ENCODE assay signal across 8 mouse cellular contexts in the genomic region with DNA sequence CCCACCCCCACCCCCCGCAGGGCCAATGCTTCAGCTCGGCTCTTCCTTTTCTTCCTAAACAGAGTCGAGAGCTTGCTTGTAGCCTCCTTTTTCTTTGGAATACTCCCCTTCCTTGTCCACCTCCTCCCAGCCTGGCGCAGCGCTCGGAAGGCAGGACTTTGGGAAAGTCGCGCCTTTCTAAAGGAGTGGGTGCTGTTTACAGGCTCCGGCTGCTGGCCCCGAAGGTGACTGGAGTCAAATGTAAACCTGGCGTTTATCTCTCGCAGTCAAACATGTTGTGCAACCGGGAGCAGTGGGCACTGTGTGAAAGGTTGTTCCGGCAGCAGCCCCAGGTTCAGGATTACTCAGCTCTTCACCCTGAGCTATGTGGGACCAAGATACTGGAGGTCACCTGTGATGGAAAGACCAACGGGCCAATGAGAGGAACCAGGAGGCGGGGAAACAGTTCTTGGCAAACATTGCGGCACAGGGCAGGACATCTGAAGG. TPM values are rescaled to one million over a fixed set of nuclear protein-coding genes. Genes with fewer than 3 reads are reported as not detected.
A peak's percentile ranks its signal among the peaks of the same experiment; 100 is the strongest.
DNase-seq lines count a peak whose midpoint lies in the region; ATAC-seq and TF ChIP-seq lines count a peak whose summit lies in the region.

No protein-coding gene starts in this region.

- WGBS in forebrain, embryonic 10.5 days, result under 1% methylated on average over 17 of the region's 17 CpGs
- under 1% methylated on average over 17 of the region's 17 CpGs for WGBS in heart, embryonic 15.5 days
- WGBS in liver, embryonic 14.5 days (ENCODE audit: insufficient replicate concordance), result under 1% methylated on average over 17 of the region's 17 CpGs
- under 1% methylated on average over 17 of the region's 17 CpGs for WGBS in neural tube, embryonic 11.5 days
- under 1% methylated on average over 17 of the region's 17 CpGs for WGBS in stomach, postnatal 0 days

- peak; percentile 83 for TF ChIP-seq EP300 in liver, embryonic 14.5 days (IDR thresholded peaks at IDR 0.05; ENCODE audit: low read depth)
- TF ChIP-seq EP300 in stomach, postnatal 0 days (optimal IDR thresholded peaks at IDR 0.05), result peak; percentile 76

- H3K4me2 ChIP-seq in heart, embryonic 15.5 days, result peak overlapping the region; percentile 65
- peak overlapping the region; percentile 96 for H3K4me2 ChIP-seq in liver, embryonic 14.5 days (ENCODE audit: low read depth)
- peak overlapping the region; percentile 69 for H3K4me2 ChIP-seq in neural tube, embryonic 11.5 days (ENCODE audit: low read depth)
- H3K4me2 ChIP-seq in stomach, postnatal 0 days (replicated peaks; ENCODE audit: low read depth), result peak overlapping the region; percentile 60

- peak; percentile 94 for ATAC-seq in CD4-positive, CD25-positive, alpha-beta regulatory T cell, adult 4 months
- ATAC-seq in heart, embryonic 15.5 days (replicated peaks; ENCODE audit: insufficient number of reproducible peaks, insufficient read depth, low FRiP score, low read depth), result peak; percentile 94
- ATAC-seq in liver, embryonic 14.5 days (ENCODE audit: insufficient read depth), result peak; percentile 98
- ATAC-seq in neural tube, embryonic 11.5 days (ENCODE audit: insufficient read depth, low FRiP score, low TSS enrichment), result peak; percentile 93
- ATAC-seq in stomach, postnatal 0 days (ENCODE audit: low FRiP score, low TSS enrichment), result peak; percentile 100

- TF ChIP-seq CTCF in liver, embryonic 14.5 days (IDR thresholded peaks at IDR 0.05; ENCODE audit: low read depth), result no peak
- TF ChIP-seq CTCF in stomach, postnatal 0 days (IDR thresholded peaks at IDR 0.05; ENCODE audit: low read depth), result no peak

- peak overlapping the region; percentile 57 for H3K4me3 ChIP-seq in forebrain, embryonic 10.5 days
- H3K4me3 ChIP-seq in heart, embryonic 15.5 days, result peak overlapping the region; percentile 59
- H3K4me3 ChIP-seq in liver, embryonic 14.5 days (ENCODE audit: insufficient read depth in 1 of 2, low read depth in 2 of 2, low read length in 2 of 2), result peak overlapping the region; percentile 76 to 81
- H3K4me3 ChIP-seq in neural tube, embryonic 11.5 days (ENCODE audit: low read depth, low read length), result peak overlapping the region; percentile 54
- peak overlapping the region; percentile 46 for H3K4me3 ChIP-seq in stomach, postnatal 0 days (ENCODE audit: low read depth, low read length)

- peak overlapping the region; percentile 85 for H3K27ac ChIP-seq in forebrain, embryonic 10.5 days
- H3K27ac ChIP-seq in heart, embryonic 15.5 days, result peak overlapping the region; percentile 93
- peak overlapping the region; percentile 100 for H3K27ac ChIP-seq in liver, embryonic 14.5 days
- H3K27ac ChIP-seq in neural tube, embryonic 11.5 days (ENCODE audit: low read depth, low read length), result peak overlapping the region; percentile 73; the same call in 1 of the 2 replicates
- H3K27ac ChIP-seq in stomach, postnatal 0 days (replicated peaks), result peak overlapping the region; percentile 91

- peaks cover 11% of the 10 kb centered on the region for H3K27me3 ChIP-seq in forebrain, embryonic 10.5 days (ENCODE audit: poor library complexity, severe bottlenecking)
- H3K27me3 ChIP-seq in heart, embryonic 15.5 days, result no peaks in the 10 kb centered on the region
- H3K27me3 ChIP-seq in liver, embryonic 14.5 days (ENCODE audit: control insufficient read depth, insufficient read depth, low read length), result no peaks in the 10 kb centered on the region
- H3K27me3 ChIP-seq in neural tube, embryonic 11.5 days (ENCODE audit: control insufficient read depth, insufficient read depth, low read length), result no peaks in the 10 kb centered on the region
- H3K27me3 ChIP-seq in stomach, postnatal 0 days (ENCODE audit: control insufficient read depth, insufficient read depth, low read length), result no peaks in the 10 kb centered on the region

- H3K36me3 ChIP-seq in forebrain, embryonic 10.5 days (replicated peaks), result no peaks in the 10 kb centered on the region
- no peaks in the 10 kb centered on the region for H3K36me3 ChIP-seq in heart, embryonic 15.5 days
- no peaks in the 10 kb centered on the region for H3K36me3 ChIP-seq in liver, embryonic 14.5 days (replicated peaks; ENCODE audit: control insufficient read depth, insufficient read depth, low read depth)
- H3K36me3 ChIP-seq in neural tube, embryonic 11.5 days (ENCODE audit: control insufficient read depth, insufficient read depth, low read length), result no peaks in the 10 kb centered on the region
- no peaks in the 10 kb centered on the region for H3K36me3 ChIP-seq in stomach, postnatal 0 days (ENCODE audit: control insufficient read depth, insufficient read depth, low read length)

- H3K9ac ChIP-seq in heart, embryonic 15.5 days, result peak overlapping the region; percentile 65
- H3K9ac ChIP-seq in liver, embryonic 14.5 days (replicated peaks), result peak overlapping the region; percentile 97
- H3K9ac ChIP-seq in neural tube, embryonic 11.5 days (ENCODE audit: low read length), result peak overlapping the region; percentile 63
- peak overlapping the region; percentile 58 for H3K9ac ChIP-seq in stomach, postnatal 0 days (ENCODE audit: low read length)

- peaks cover 29% of the 10 kb centered on the region for H3K4me1 ChIP-seq in forebrain, embryonic 10.5 days
- peaks cover 20% of the 10 kb centered on the region for H3K4me1 ChIP-seq in heart, embryonic 15.5 days (replicated peaks)
- peaks cover 53 to 60% of the 10 kb centered on the region in 2 experiments for H3K4me1 ChIP-seq in liver, embryonic 14.5 days (replicated peaks; ENCODE audit: control insufficient read depth in 2 of 2, insufficient read depth in 2 of 2, low read length in 1 of 2)
- H3K4me1 ChIP-seq in neural tube, embryonic 11.5 days (ENCODE audit: control insufficient read depth, insufficient read depth, low read length), result peaks cover 2% of the 10 kb centered on the region; the same call in 1 of the 2 replicates
- no peaks in the 10 kb centered on the region for H3K4me1 ChIP-seq in stomach, postnatal 0 days (replicated peaks; ENCODE audit: control insufficient read depth, insufficient read depth)

- H3K9me3 ChIP-seq in forebrain, embryonic 10.5 days, result no peaks in the 10 kb centered on the region
- no peaks in the 10 kb centered on the region for H3K9me3 ChIP-seq in heart, embryonic 15.5 days (replicated peaks)
- no peaks in the 10 kb centered on the region for H3K9me3 ChIP-seq in liver, embryonic 14.5 days (ENCODE audit: control insufficient read depth, low read length)
- no peaks in the 10 kb centered on the region for H3K9me3 ChIP-seq in neural tube, embryonic 11.5 days (ENCODE audit: control insufficient read depth, low read length)
- H3K9me3 ChIP-seq in stomach, postnatal 0 days (ENCODE audit: control insufficient read depth, low read length), result no peaks in the 10 kb centered on the region

- DNase-seq in c-Kit-positive CD71-negative TER-119-negative erythroid progenitor cells, embryonic 14.5 days (ENCODE audit: low read depth), result peak; percentile 91
- peak; percentile 85 for DNase-seq in forebrain, embryonic 10.5 days (ENCODE audit: extremely low spot score, low spot score)
- DNase-seq in kidney, postnatal 25 days, result peak; percentile 98
- DNase-seq in liver, embryonic 14.5 days (ENCODE audit: low read depth in 3 of 3, low spot score in 3 of 3), result peak; percentile 98
- peak; percentile 90 for DNase-seq in neural tube, embryonic 11.5 days (ENCODE audit: low spot score)
- peak; percentile 96 for DNase-seq in stomach, postnatal 0 days (ENCODE audit: low spot score)

RNA-seq across cellular contexts. Expression of a gene that starts 15.5 kb away (rescaled TPM):
- polyA plus RNA-seq in CD4-positive, CD25-positive, alpha-beta regulatory T cell, adult 4 months (2017; shearing (Covaris generic)), result 10 to 100 TPM; 61.2 to 71.5 TPM
- 30.9 and 32.3 TPM in 2 replicates for polyA plus RNA-seq in forebrain, embryonic 10.5 days (2016; fragmentation: Nextera tagmentation; extraction: Ambion mirVana)
- 30.8 and 32.4 TPM in 2 replicates for polyA plus RNA-seq in heart, embryonic 15.5 days (2015; fragmentation: Nextera tagmentation; extraction: Ambion mirVana)
- polyA plus RNA-seq in liver, embryonic 14.5 days (2012; rRNA removed), result 17.9 and 22.3 TPM in 2 replicates
- polyA plus RNA-seq in liver, embryonic 14.5 days (2014; fragmentation: Nextera tagmentation; extraction: Ambion mirVana), result 22.1 and 25.2 TPM in 2 replicates
- polyA plus RNA-seq in neural tube, embryonic 11.5 days (2014; fragmentation: Nextera tagmentation; extraction: Ambion mirVana), result 36.4 and 36.5 TPM in 2 replicates
- polyA plus RNA-seq in stomach, postnatal 0 days (2015; fragmentation: Nextera tagmentation; extraction: Ambion mirVana), result 24.7 and 25.2 TPM in 2 replicates

Comparison
In these comparisons a context has a peak if more than half of its experiments do, and no peak if none do; other contexts are left out.
1. Peak in every context shown above with its lines: DNase-seq, ATAC-seq, H3K4me3 ChIP-seq and H3K27ac ChIP-seq.